Mouse (Mus musculus): ENCODE results near the gene Ptprr.
A peak's percentile ranks its signal among the peaks of the same experiment; 100 is the strongest.

- peak; percentile 56; the same call in 1 of the 2 replicates for TF ChIP-seq POLR2A (IDR thresholded peaks at IDR 0.05; ENCODE audit: borderline replicate concordance, insufficient read depth, low read length)
- TF ChIP-seq CTCF (IDR thresholded peaks at IDR 0.05; ENCODE audit: borderline replicate concordance, insufficient read depth, low read depth, low read length), result no peak
Measured at GRCm38 (mm10) chr10:116019086-116019860, 1.3 kb downstream of the Ptprr start.
